Mouse (Mus musculus) kidney, postnatal 0 days (tissue): ENCODE results near the gene Zfp568. TPM values are rescaled to one million over a fixed set of nuclear protein-coding genes. Genes with fewer than 3 reads are reported as not detected.

Source experiments
- ATAC-seq: fragments of 200-750 bp; cut with Nextera tagmentation; replicated peaks from 2 replicates; pipeline ENCODE4 v1.8.0; 2017; ENCODE audit warnings: low read depth, moderate number of reproducible peaks, moderate TSS enrichment, moderate library complexity; ENCODE audit not compliant: low FRiP score
- DNase-seq: peaks from one replicate; pipeline ENCODE4 v3.0.0-alpha.2; 2016; ENCODE audit warnings: low spot score
- H3K27ac ChIP-seq: fragments of 300-500 bp; sonication (generic); 2 replicates; pipeline ENCODE4 v1.5.1; 2014; ENCODE audit warnings: mild to moderate bottlenecking
- H3K27me3 ChIP-seq: fragments of 300-500 bp; sonication (generic); 2 replicates; pipeline ENCODE4 v1.6.1; 2014; ENCODE audit warnings: low read length, mixed read lengths; ENCODE audit not compliant: insufficient read depth
- H3K36me3 ChIP-seq: fragments of 300-500 bp; sonication (generic); 2 replicates; pipeline ENCODE4 v1.6.1; 2014; ENCODE audit warnings: low read length, mixed read lengths; ENCODE audit not compliant: insufficient read depth
- H3K4me1 ChIP-seq: fragments of 300-500 bp; sonication (generic); replicated peaks from 2 replicates; pipeline ENCODE4 v1.6.1; 2014; ENCODE audit warnings: antibody characterized with exemption, low read length, mixed read lengths; ENCODE audit not compliant: insufficient read depth
- H3K4me2 ChIP-seq: fragments of 300-500 bp; sonication (generic); 2 replicates; pipeline ENCODE4 v1.6.1; 2014; ENCODE audit warnings: mild to moderate bottlenecking, low read length, moderate library complexity, mixed read lengths
- H3K4me3 ChIP-seq: fragments of 300-500 bp; sonication (generic); replicated peaks from 2 replicates; pipeline ENCODE4 v1.5.1; 2014; ENCODE audit warnings: low read depth, low read length
- H3K9ac ChIP-seq: fragments of 300-500 bp; sonication (generic); 2 replicates; pipeline ENCODE4 v1.6.1; 2014; ENCODE audit warnings: low read depth, low read length
- H3K9me3 ChIP-seq: fragments of 300-500 bp; sonication (generic); replicated peaks from 2 replicates; pipeline ENCODE4 v1.6.1; 2016; ENCODE audit warnings: low read length, inconsistent platforms, mixed read lengths
- CTCF ChIP-seq: IDR thresholded peaks from 2 replicates; pipeline ENCODE4 v1.5.1; 2016; ENCODE audit warnings: antibody characterized with exemption, low read depth, mild to moderate bottlenecking, moderate library complexity
- WGBS: fragments of 180-500 bp; shearing (Covaris S2); extraction: QIAGEN DNeasy Blood & Tissue Kit; methylation state at CpG from one replicate; pipeline ENCODE4 v1.1.7; 2014; 5-methylcytosine and 5-hydroxymethylcytosine counted together
- polyA plus RNA-seq: library from polyadenylated mRNA; unstranded; fragments of >200 nt; fragmentation: Nextera tagmentation; extraction: Ambion mirVana; gene quantifications from 2 replicates; pipeline ENCODE4 v1.2.1, GENCODE M21; 2015

The Zfp568 gene
- polyA plus RNA-seq, 1 experiment from 2014 or later: 6.4 TPM

DNA sequence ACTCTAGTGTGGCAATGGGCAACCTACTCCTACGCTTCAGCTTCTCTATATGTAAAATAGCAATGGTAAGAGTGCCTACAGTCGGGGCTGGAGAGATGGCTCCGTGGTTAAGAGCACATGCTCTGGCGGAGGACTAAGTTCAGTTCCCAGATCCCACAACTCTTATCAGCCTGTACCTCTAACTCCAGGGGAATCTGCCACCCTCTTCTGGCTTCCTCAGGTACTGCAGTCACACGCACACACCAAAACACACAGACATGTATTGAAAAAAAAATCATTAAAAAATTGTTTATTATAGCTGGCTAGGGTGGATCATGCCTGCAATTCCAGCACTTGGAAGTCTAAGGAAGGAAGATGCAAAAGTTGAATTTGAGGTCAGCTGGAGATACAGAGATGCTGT is 78.7 kb downstream of the Zfp568 start:
- 87% methylated on average over 5 of the region's 5 CpGs for WGBS

DNA sequence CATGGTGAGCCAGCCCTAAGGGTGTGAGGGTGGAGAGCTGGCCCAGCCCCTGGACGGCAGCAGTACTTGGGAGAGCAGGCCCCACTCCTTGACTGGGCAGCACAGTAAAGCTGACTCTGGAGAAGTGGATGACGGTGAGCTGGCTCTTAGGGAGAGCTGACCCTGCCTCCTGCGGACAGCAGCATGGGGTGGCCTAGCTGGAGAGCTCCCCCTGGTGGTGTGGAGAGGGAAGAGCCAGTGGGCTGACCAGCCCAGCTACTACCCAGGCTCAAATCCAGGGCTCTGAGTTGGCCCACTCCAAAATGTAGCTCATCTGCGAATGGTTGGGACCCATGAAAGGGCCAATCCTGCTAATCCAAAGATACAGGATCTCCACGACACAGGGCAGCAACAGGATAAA is 80.9 kb downstream of the Zfp568 start:
- 0 out of 2 replicates have a peak, but pooled peaks have one; percentile 10 for ATAC-seq
- 74% methylated on average over 5 of the region's 5 CpGs for WGBS

More for the DNA sequence above, 78.7 kb downstream of the Zfp568 start:
- Histone ChIP-seq H3K36me3 (0 out of 2 replicates have a peak, but pooled peaks cover 4% of the 10 kb centered on the region), H3K4me1 (no peaks in the 10 kb centered on the region), H3K9ac (no peak overlapping the region), H3K27ac (no peak overlapping the region), H3K4me3 (no peak overlapping the region), H3K4me2 (no peak overlapping the region), H3K9me3 (no peaks in the 10 kb centered on the region), H3K27me3 (no peaks in the 10 kb centered on the region)
- TF ChIP-seq CTCF: peak; percentile 59
- ATAC-seq: no peak
- DNase-seq: peak; percentile 23

DNA sequence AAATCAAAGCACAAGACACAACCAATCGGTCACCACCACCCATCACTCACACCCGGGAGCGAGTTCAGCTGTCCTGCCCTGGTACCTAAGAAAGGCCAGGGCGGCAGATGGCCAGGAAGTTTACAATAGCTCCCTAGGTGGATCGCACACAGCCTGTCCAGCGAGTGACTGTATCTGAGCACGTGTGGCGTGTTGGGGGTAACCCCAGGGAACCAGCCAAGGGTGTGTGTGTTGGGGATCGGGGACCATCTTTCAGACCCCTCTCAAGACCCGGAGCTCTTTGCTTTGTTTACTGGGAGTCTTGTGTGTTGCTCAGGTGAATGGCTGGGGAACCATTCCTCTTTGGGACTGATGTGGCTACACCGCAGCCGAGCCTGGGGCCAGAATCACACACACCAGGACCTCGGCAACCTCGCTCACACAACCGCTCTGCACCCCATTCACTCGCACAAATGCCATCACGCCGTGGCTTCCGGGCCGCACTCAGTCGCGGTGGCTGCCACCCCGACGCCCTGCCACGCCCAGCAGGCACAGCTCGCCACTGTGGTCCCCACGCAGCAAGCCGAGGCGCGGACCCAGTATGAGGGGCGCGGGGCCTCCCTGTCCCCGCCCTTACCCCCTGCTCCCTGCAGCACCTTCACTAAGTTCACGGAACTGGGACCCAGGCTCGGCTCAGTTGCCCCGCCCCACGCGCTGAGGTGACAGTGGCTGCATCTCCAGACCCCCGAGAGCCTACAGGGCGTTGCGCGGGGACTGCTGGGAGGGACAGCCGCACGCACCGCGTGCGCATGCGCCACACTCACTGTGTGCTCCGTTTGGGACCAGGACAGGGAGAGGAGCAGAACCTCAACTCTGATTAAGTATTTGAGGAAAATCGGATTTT is 88.6 kb downstream of the Zfp568 start, which contains the start of gene Zfp82:
Gene Zfp82, minus strand, starts transcription at position 755 of the 883 bp plus-strand sequence.
- H3K9ac ChIP-seq: peak within 1 kb of the TSS; percentile 63
- ATAC-seq (peak; percentile 78), DNase-seq (peak; percentile 91)
- H3K9me3 ChIP-seq: no peaks in the 10 kb centered on the region
- no peak within 1 kb of the TSS for H3K27ac ChIP-seq
- no peaks in the 10 kb centered on the region for H3K27me3 ChIP-seq
- peaks cover 5% of the 10 kb centered on the region; the same call in 1 of the 2 replicates for H3K36me3 ChIP-seq
- peak within 1 kb of the TSS; percentile 70 for H3K4me3 ChIP-seq
- no peak for TF ChIP-seq CTCF
- peak within 1 kb of the TSS; percentile 97 for H3K4me2 ChIP-seq
- no peaks in the 10 kb centered on the region for H3K4me1 ChIP-seq
- under 1% methylated on average over 50 of the region's 50 CpGs for WGBS

More for the DNA sequence above, 80.9 kb downstream of the Zfp568 start:
- no peak overlapping the region for H3K9ac ChIP-seq
- H3K27me3 ChIP-seq: no peaks in the 10 kb centered on the region
- H3K27ac ChIP-seq: no peak overlapping the region
- no peak for DNase-seq
- H3K4me3 ChIP-seq: no peak overlapping the region
- no peaks in the 10 kb centered on the region for H3K9me3 ChIP-seq
- no peak overlapping the region for H3K4me2 ChIP-seq
- no peaks in the 10 kb centered on the region for H3K4me1 ChIP-seq
- TF ChIP-seq CTCF: peak; percentile 30; the same call in 1 of the 2 replicates
- peaks cover 9% of the 10 kb centered on the region; the same call in 1 of the 2 replicates for H3K36me3 ChIP-seq

Other genes starting within 250 kb of the Zfp568 start
- gene Zfp84, start 215.4 kb upstream of the Zfp568 start, polyA plus RNA-seq: 10.5 and 10.6 TPM in 2 replicates
- gene Zfp30, start 200.0 kb upstream of the Zfp568 start, polyA plus RNA-seq: 7.5 and 7.7 TPM in 2 replicates
- 9.1 and 9.8 TPM in 2 replicates for gene Zfp790, start 167.8 kb upstream of the Zfp568 start, polyA plus RNA-seq
- gene Zfp940, start 130.3 kb upstream of the Zfp568 start, polyA plus RNA-seq: 4.6 TPM in 2 replicates
- gene Zfp420, start 124.0 kb upstream of the Zfp568 start, polyA plus RNA-seq: 5.5 and 5.6 TPM in 2 replicates
- 7.7 and 7.8 TPM in 2 replicates for gene Zfp27, start 77.4 kb upstream of the Zfp568 start, polyA plus RNA-seq
- gene Zfp383, start 75.7 kb upstream of the Zfp568 start, polyA plus RNA-seq: 3.9 and 4.7 TPM in 2 replicates
- gene Zfp74, start 29.9 kb upstream of the Zfp568 start, polyA plus RNA-seq: 5.6 and 6.7 TPM in 2 replicates
- 2.8 and 3.8 TPM in 2 replicates for gene Zfp14, start 67.4 kb downstream of the Zfp568 start, polyA plus RNA-seq
- 2.7 and 3.7 TPM in 2 replicates for gene Zfp82, start 88.9 kb downstream of the Zfp568 start, polyA plus RNA-seq
- 0.83 and 1.8 TPM in 2 replicates for gene Gm26920, start 106.5 kb downstream of the Zfp568 start, polyA plus RNA-seq
- 9.5 and 9.6 TPM in 2 replicates for gene Zfp566, start 106.6 kb downstream of the Zfp568 start, polyA plus RNA-seq
- gene Zfp260, start 110.8 kb downstream of the Zfp568 start, polyA plus RNA-seq: 79.8 and 84.7 TPM in 2 replicates
- gene Zfp382, start 138.0 kb downstream of the Zfp568 start, polyA plus RNA-seq: 4.9 and 5.5 TPM in 2 replicates
- gene Zfp146, start 185.8 kb downstream of the Zfp568 start, polyA plus RNA-seq: 10.6 and 11.4 TPM in 2 replicates
- gene Cox7a1, start 200.2 kb downstream of the Zfp568 start, polyA plus RNA-seq: 32.9 and 43.0 TPM in 2 replicates
- 121 and 122 TPM in 2 replicates for gene Capns1, start 214.9 kb downstream of the Zfp568 start, polyA plus RNA-seq
- gene Polr2i, start 248.0 kb downstream of the Zfp568 start, polyA plus RNA-seq: 148 and 157 TPM in 2 replicates
- 176 and 179 TPM in 2 replicates for gene Tbcb, start 248.3 kb downstream of the Zfp568 start, polyA plus RNA-seq